Mouse (Mus musculus): ENCODE results near the gene Ctsh. TPM values are rescaled to one million over a fixed set of nuclear protein-coding genes. Genes with fewer than 3 reads are reported as not detected.

The Ctsh gene
- polyA plus RNA-seq, 1 experiment from 2014 or later, result 14.6 TPM

- Histone ChIP-seq H3K27ac (no peak overlapping the region), H3K9ac (no peak overlapping the region)
Measured at GRCm38 (mm10) chr9:90084152-90084551, 30.2 kb downstream of the Ctsh start.

GRCm38 (mm10) chr9:90084766-90085468, 31.0 kb downstream of the Ctsh start:
- no peak overlapping the region for H3K9ac ChIP-seq
- no peak overlapping the region for H3K4me3 ChIP-seq
- WGBS, result 92% methylated on average over 8 of the region's 8 CpGs
- no peak overlapping the region for H3K27ac ChIP-seq
- no peaks in the 10 kb centered on the region for H3K27me3 ChIP-seq
- H3K4me1 ChIP-seq, result no peaks in the 10 kb centered on the region
- no peak overlapping the region for H3K4me2 ChIP-seq (replicated peaks)
- peaks cover 26% of the 10 kb centered on the region for H3K36me3 ChIP-seq
- ATAC-seq (ENCODE audit: insufficient number of reproducible peaks, insufficient read depth, low FRiP score, low TSS enrichment), result no peak
- H3K9me3 ChIP-seq, result no peaks in the 10 kb centered on the region

More at GRCm38 (mm10) chr9:90084152-90084551, 30.2 kb downstream of the Ctsh start:
- WGBS, result 93% methylated on average over 3 of the region's 3 CpGs
- Histone ChIP-seq H3K27me3 (no peaks in the 10 kb centered on the region), H3K4me3 (no peak overlapping the region), H3K9me3 (no peaks in the 10 kb centered on the region), H3K4me1 (no peaks in the 10 kb centered on the region), H3K36me3 (peaks cover 19% of the 10 kb centered on the region), H3K4me2 (replicated peaks) (no peak overlapping the region)
- no peak for ATAC-seq (ENCODE audit: insufficient number of reproducible peaks, insufficient read depth, low FRiP score, low TSS enrichment)

GRCm38 (mm10) chr9:90087906-90088485, 34.0 kb downstream of the Ctsh start:
- Histone ChIP-seq H3K9me3 (no peaks in the 10 kb centered on the region), H3K4me3 (no peak overlapping the region), H3K9ac (no peak overlapping the region), H3K36me3 (peaks cover 51% of the 10 kb centered on the region), H3K27ac (no peak overlapping the region), H3K27me3 (no peaks in the 10 kb centered on the region), H3K4me1 (no peaks in the 10 kb centered on the region), H3K4me2 (replicated peaks) (no peak overlapping the region)
- no peak for ATAC-seq (ENCODE audit: insufficient number of reproducible peaks, insufficient read depth, low FRiP score, low TSS enrichment)
- 85% methylated on average over 2 of the region's 2 CpGs for WGBS

GRCm38 (mm10) chr9:90089339-90090104, 35.6 kb downstream of the Ctsh start:
- peaks cover 58% of the 10 kb centered on the region for H3K36me3 ChIP-seq
- H3K4me1 ChIP-seq, result no peaks in the 10 kb centered on the region
- WGBS, result 83% methylated on average over 6 of the region's 6 CpGs
- H3K4me3 ChIP-seq, result no peak overlapping the region
- H3K9ac ChIP-seq, result no peak overlapping the region
- H3K9me3 ChIP-seq, result no peaks in the 10 kb centered on the region
- no peak overlapping the region for H3K4me2 ChIP-seq (replicated peaks)
- no peak overlapping the region for H3K27ac ChIP-seq
- no peaks in the 10 kb centered on the region for H3K27me3 ChIP-seq
- no peak for ATAC-seq (ENCODE audit: insufficient number of reproducible peaks, insufficient read depth, low FRiP score, low TSS enrichment)

GRCm38 (mm10) chr9:90098934-90099333, 45.0 kb downstream of the Ctsh start:
- no peaks in the 10 kb centered on the region for H3K9me3 ChIP-seq
- no peak for ATAC-seq (ENCODE audit: insufficient number of reproducible peaks, insufficient read depth, low FRiP score, low TSS enrichment)
- no peaks in the 10 kb centered on the region for H3K27me3 ChIP-seq

GRCm38 (mm10) chr9:90100760-90101159, 46.8 kb downstream of the Ctsh start:
- Histone ChIP-seq H3K4me1 (no peaks in the 10 kb centered on the region), H3K4me3 (no peak overlapping the region), H3K36me3 (peaks cover 79% of the 10 kb centered on the region), H3K27ac (no peak overlapping the region), H3K9ac (no peak overlapping the region), H3K4me2 (replicated peaks) (no peak overlapping the region), H3K27me3 (no peaks in the 10 kb centered on the region), H3K9me3 (no peaks in the 10 kb centered on the region)
- WGBS, result 76% methylated on average over 2 of the region's 2 CpGs
- ATAC-seq (ENCODE audit: insufficient number of reproducible peaks, insufficient read depth, low FRiP score, low TSS enrichment), result no peak

More at GRCm38 (mm10) chr9:90098934-90099333, 45.0 kb downstream of the Ctsh start:
- Histone ChIP-seq H3K4me3 (no peak overlapping the region), H3K9ac (no peak overlapping the region), H3K4me2 (replicated peaks) (no peak overlapping the region), H3K36me3 (peaks cover 77% of the 10 kb centered on the region), H3K27ac (no peak overlapping the region), H3K4me1 (no peaks in the 10 kb centered on the region)
- WGBS, result 84% methylated on average over 5 of the region's 5 CpGs

- no peak overlapping the region for H3K4me2 ChIP-seq (replicated peaks)
- H3K27ac ChIP-seq, result no peak overlapping the region
- H3K4me3 ChIP-seq, result no peak overlapping the region
- H3K27me3 ChIP-seq, result no peaks in the 10 kb centered on the region
- peaks cover 47% of the 10 kb centered on the region for H3K36me3 ChIP-seq
- no peak overlapping the region for H3K9ac ChIP-seq
- no peaks in the 10 kb centered on the region for H3K9me3 ChIP-seq
- H3K4me1 ChIP-seq, result no peaks in the 10 kb centered on the region
- WGBS, result 94% methylated on average over 1 of the region's 1 CpGs
- no peak for ATAC-seq (ENCODE audit: insufficient number of reproducible peaks, insufficient read depth, low FRiP score, low TSS enrichment)
Measured at GRCm38 (mm10) chr9:90105462-90105861, 51.5 kb downstream of the Ctsh start.

GRCm38 (mm10) chr9:90106915-90107314, 53.0 kb downstream of the Ctsh start:
- H3K27me3 ChIP-seq, result no peaks in the 10 kb centered on the region
- H3K4me3 ChIP-seq, result no peak overlapping the region
- peaks cover 33% of the 10 kb centered on the region for H3K36me3 ChIP-seq
- H3K9me3 ChIP-seq, result no peaks in the 10 kb centered on the region
- WGBS, result 98% methylated on average over 1 of the region's 1 CpGs
- no peak overlapping the region for H3K27ac ChIP-seq
- H3K4me1 ChIP-seq, result peaks cover 3% of the 10 kb centered on the region; the same call in 1 of the 2 replicates
- H3K9ac ChIP-seq, result no peak overlapping the region
- ATAC-seq (ENCODE audit: insufficient number of reproducible peaks, insufficient read depth, low FRiP score, low TSS enrichment), result no peak
- H3K4me2 ChIP-seq (replicated peaks), result no peak overlapping the region

GRCm38 (mm10) chr9:90108272-90108671, 54.3 kb downstream of the Ctsh start:
- no peak for ATAC-seq (ENCODE audit: insufficient number of reproducible peaks, insufficient read depth, low FRiP score, low TSS enrichment)
- Histone ChIP-seq H3K9me3 (no peaks in the 10 kb centered on the region), H3K9ac (no peak overlapping the region), H3K4me3 (no peak overlapping the region), H3K4me2 (replicated peaks) (no peak overlapping the region), H3K27me3 (no peaks in the 10 kb centered on the region), H3K4me1 (peaks cover 13% of the 10 kb centered on the region), H3K36me3 (peaks cover 25% of the 10 kb centered on the region), H3K27ac (no peak overlapping the region)

GRCm38 (mm10) chr9:90109386-90109785, 55.4 kb downstream of the Ctsh start:
- Histone ChIP-seq H3K27me3 (no peaks in the 10 kb centered on the region), H3K36me3 (peaks cover 18% of the 10 kb centered on the region), H3K9ac (no peak overlapping the region), H3K9me3 (no peaks in the 10 kb centered on the region), H3K4me2 (replicated peaks) (no peak overlapping the region), H3K4me1 (peaks cover 13% of the 10 kb centered on the region), H3K27ac (no peak overlapping the region), H3K4me3 (no peak overlapping the region)
- no peak for ATAC-seq (ENCODE audit: insufficient number of reproducible peaks, insufficient read depth, low FRiP score, low TSS enrichment)
- 84% methylated on average over 6 of the region's 6 CpGs for WGBS

GRCm38 (mm10) chr9:90113151-90113550, 59.2 kb downstream of the Ctsh start:
- Histone ChIP-seq H3K9ac (peak overlapping the region; percentile 96), H3K4me2 (replicated peaks) (peak overlapping the region; percentile 87), H3K9me3 (no peaks in the 10 kb centered on the region), H3K27ac (peak overlapping the region; percentile 98; the same call in 1 of the 2 replicates), H3K4me1 (peaks cover 13% of the 10 kb centered on the region), H3K36me3 (peaks cover 6% of the 10 kb centered on the region), H3K4me3 (peak overlapping the region; percentile 90), H3K27me3 (no peaks in the 10 kb centered on the region)
- 2% methylated on average over 13 of the region's 13 CpGs for WGBS
- ATAC-seq (ENCODE audit: insufficient number of reproducible peaks, insufficient read depth, low FRiP score, low TSS enrichment), result no peak

All from embryonic facial prominence, embryonic 12.5 days (tissue).